Mouse (Mus musculus) spleen, adult 2 months (tissue): ENCODE measurements around the gene Commd4.

Experiments used
- CTCF ChIP-seq: fragments of 200-500 bp; IDR thresholded peaks from 2 replicates; pipeline ENCODE4 v1.5.1; 2011; ENCODE audit warnings: mild to moderate bottlenecking, inconsistent platforms; ENCODE audit not compliant: insufficient read depth, insufficient read length, insufficient replicate concordance; ENCODE audit errors: extremely low read depth
- POLR2A ChIP-seq: fragments of 200-500 bp; IDR thresholded peaks from 2 replicates; pipeline ENCODE4 v1.6.1; 2011; ENCODE audit warnings: low read depth, low read length, inconsistent platforms

DNA sequence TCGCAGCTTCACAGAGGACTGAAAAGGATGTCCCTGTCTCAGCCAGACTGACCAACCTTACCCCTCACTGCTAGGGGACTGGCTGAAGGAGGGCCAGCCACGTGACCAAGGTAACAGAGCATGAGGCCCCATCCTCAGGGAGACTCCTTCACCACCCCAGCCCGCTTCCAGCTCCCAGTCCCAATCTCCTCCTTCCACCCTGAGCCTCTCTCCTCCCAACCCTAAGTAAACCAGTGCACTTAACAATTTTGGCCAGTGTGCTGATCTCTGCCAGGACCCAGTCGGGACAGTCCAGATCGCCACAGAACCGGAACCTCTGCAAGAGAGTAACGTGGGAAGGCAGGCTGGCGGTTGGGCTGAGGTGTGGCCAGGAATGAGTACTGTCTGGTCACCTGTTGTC is 1.3 kb downstream of the Commd4 start:
- no peak for TF ChIP-seq CTCF
- TF ChIP-seq POLR2A = no peak
